Mouse (Mus musculus): Measurements from ENCODE around the gene Rpusd4.
A peak's percentile ranks its signal among the peaks of the same experiment; 100 is the strongest.

Gene Rpusd4

DNA sequence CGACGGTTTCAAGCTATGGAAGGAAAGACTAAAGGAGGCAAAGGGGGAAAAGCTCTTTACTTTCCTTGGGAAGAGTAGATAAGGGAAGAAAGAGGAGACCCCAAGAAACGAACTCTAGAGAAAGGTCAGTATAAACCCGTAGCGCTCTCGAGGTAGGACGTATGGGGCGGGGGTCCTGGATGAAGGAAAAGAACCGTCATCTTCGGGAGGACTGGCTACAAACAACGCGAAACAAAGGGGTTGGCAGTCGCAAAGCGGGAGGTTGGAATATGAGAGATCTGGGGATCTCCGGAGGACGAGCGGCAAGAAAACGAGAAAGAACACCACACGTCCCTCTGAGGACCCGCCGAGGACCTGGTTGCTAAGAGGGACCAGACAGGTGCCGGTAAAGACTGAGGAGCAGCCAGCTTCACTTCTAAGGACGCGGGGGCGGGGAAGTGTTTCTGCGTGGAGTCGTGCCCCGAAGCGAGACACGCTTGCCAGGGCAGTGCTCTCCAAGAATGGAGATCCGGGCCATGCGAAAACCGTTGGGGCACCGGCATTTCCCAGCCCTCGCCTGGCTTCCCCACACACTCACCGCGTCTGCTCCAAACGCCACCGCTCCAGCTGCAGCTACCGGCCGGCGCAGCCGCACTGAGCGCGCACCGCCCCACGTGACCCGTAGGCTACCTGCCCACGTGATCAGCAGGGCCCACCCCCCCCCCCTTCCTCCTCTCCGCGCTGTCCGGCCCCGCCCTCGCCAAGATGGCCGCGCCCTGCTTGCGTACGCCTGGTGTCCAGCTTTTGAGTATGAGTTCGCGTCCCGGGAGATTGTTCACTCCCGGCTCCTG lies at the start of gene Rpusd4, which contains the start of gene Fam118b:
TSS of gene Rpusd4 (plus strand) at position 720 of the 830 bp plus-strand sequence.
TSS of gene Fam118b (minus strand) at position 660 of the 830 bp plus-strand sequence.
- peak; percentile 93 for DNase-seq

DNA sequence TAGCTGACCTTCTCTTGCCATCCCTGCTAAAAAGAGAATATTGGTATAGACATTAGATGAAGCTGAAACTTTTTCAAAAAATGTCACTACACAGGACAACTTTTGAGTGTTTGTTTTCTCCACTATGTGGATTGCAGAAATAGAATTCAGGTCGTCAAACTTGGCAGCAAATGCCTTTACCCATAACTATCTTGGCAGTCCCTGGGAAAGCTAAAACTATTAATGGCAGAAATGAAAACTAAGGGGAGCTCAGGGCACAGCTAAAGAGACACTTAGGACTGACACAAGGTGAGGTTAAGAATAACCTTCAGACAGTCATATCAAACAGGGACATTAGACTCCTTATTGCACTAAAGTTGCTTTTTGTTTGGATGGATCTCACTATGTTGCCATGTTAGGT lies 49.7 kb upstream of the Rpusd4 start:
- DNase-seq: no peak

DNA sequence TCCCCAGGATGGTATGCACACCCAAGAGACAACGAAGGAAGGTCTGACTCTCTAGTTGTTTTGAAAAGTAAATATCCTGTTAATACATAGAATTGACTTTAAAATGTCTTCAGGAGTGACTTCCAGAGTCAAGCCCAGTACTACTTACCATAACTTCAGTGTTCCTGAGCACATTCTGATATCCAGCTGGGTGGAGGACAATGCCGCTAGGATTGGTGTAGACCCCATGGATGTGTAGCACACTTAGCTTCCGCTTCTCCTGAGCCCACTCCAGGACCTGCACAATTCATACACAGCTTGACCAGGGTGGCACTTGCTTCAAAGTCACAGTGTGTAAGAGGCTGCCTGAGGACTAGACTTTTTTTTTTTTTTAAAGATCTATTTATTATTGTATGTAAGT lies 44.2 kb upstream of the Rpusd4 start:
- no peak for DNase-seq

DNA sequence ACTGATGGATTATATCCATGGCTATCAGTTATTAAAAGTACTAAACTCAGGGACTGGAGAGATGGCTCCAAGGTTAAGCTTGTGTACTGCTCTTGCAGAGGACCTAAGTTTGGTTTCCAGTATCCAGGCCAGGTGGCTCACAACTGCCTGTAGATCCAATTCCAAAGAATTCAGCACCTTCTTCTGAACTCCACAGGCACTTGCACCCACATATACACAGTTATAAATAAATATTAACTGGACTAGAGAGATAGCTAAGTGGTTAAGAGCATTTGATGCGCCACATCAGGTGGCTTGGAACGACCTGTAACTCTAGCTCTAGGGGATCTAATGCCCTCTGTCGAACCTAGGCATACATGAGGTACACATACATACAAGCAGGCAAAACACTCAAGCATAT lies 39.0 kb upstream of the Rpusd4 start:
- DNase-seq: no peak

DNA sequence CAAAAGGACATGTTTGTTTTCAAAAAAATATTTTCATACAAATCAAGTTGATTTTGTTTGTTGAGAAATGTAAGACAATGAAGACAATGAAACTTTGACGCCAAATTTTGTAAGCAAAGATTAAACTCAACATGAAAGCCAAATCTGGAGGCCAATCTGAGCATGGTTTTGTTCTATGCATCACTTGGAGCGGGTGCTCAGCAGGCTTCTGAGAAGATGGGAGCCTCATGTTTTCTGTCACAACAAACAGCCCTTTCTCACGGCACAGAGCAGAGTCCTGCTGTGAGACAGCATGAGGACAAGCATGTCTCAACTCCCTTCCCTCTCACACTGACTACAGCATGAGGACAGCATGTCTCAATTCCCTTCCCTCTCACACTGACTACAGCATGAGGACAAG lies 31.7 kb upstream of the Rpusd4 start:
- DNase-seq: no peak

DNA sequence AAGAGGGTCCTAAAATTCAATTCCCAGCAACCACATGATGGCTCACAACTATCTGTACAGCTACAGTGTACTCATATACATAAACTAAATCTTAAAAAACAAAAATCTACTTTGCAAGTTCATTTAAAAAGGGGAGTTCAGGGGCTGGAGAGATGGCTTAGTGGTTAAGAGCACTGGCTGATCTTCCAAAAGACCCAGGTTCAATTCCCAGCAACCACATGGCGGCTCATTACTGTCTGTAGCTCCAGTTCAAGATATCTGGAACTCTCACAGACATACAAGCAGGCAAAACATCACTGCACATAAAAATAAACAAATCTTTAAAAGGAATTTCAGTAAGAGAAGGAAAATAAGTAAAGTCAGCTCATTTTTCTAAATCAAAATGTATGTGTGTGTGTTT lies 29.3 kb upstream of the Rpusd4 start:
- DNase-seq: no peak

DNA sequence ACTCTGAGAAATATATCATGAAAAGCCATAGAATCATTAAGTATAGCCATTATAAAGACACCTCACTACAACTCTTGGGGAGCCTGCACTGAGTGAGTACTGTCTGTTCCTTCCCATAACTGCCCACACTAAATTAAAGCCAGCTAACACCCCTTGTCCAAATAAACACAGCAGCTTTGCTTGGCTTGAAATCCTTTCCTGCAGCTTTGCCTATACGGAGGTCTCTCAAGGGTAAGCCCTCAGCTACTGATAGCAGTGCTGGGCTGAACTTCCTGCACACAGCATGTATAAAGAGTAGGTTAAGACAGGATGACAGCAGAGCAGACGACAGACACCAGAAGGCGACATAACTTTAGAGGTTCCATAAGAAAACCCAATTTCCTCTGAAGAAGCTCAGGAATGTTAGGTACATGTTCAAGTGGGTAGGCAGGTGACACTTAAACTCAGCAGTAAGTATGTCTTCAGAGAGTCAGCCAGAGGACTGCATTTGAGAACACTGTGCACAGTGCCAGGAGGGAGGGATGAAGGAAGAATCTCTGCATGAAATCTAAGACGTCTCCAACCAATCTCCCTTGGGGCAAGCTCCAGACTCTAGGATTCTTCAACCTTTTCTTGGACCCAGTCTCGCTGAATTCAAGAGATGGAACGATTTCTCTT lies 28.6 kb upstream of the Rpusd4 start:
- DNase-seq: no peak

DNA sequence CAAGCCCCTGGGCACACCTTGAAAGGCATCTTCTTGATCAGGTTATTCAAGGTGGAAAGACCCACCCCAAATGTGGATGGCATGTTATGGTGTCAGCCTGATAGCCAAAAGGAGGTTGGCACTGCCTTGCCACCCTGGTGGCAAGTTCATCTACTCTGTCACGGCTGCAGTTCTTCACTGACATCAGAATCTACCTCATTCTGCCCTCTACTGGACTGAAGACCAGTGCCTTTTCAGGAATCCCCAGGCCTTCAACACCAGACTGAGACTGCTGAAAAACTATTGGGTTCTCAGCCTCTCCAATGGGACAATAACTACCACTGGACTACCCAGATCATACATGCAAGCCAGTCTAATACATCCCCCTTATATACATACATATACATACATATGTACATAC lies 27.9 kb upstream of the Rpusd4 start:
- DNase-seq: no peak

DNA sequence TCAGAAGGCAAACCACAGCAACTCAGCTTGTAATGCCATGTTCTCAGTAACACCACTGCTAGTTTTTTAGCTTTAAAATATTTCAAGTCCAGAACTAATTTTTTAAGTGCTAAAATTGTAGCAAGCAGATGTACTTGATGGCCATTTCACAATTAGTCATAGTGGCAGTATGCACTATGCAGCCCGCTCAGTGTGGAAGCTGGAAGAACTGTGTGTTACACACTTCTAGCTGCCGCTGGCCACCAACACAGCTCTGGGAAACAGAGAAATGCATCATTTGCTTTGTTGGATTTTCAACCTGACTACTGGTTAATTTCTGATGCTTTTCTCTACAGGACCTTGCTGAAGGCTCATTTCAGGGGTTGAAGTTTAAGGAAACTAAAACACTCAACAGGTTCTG lies 20.3 kb upstream of the Rpusd4 start:
- DNase-seq: no peak

DNA sequence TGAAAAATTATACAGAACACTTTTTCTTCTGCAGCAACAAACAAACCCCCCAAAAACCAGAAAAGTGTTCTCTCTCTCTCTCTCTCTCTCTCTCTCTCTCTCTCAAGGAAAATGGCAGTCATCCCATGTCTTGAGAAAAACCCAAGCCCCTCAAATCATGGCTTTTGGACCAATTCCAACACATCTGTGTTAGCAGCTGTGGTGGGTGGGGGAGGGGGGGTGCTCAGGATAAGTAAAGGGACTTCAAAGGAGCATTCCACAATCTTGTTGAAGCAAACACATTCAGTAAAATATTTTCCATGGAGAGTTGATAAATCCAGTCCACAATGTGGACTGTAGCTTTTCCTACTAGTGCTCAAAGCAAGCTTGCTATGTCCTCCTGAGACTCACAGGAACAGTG lies 18.2 kb upstream of the Rpusd4 start:
- no peak for DNase-seq

DNA sequence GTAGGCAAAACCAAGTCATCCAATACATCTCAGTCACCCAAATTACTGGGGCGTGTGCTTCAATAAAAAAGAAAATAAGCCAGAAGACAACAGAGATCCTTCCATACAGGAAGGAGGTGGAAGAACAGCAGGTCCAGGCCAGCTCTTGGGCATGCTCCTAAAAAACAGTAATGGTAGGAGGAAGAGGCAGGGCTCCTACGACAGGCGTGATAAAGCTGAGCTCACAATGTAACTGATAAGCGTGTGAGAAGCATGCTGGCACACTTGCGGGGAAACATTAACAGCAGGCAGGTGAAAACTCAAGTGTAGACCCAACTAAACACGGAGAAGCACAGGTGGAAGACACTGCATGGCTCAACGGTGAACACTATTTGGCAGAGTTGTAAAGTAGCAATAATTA lies 10.3 kb upstream of the Rpusd4 start:
- DNase-seq: no peak

DNA sequence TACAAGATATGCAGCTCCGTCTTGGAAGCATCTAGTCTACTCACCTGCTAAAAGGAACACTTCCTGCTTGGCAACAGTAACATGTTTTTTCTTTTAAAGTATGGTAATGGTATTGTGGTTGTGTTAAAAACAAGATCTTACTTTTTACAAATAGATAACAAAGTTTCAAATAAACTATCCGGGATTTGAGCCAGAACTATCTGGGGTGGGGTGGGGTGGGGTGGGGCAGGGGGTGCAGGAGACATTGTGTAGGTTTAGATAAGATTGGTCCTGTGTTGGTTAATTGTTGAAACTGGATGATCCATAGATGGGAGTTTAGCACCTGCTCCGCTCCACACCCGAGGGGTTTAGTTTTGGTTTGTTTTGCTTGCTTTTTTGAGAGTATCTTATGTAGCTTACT lies 5.2 kb upstream of the Rpusd4 start:
- DNase-seq: no peak

DNA sequence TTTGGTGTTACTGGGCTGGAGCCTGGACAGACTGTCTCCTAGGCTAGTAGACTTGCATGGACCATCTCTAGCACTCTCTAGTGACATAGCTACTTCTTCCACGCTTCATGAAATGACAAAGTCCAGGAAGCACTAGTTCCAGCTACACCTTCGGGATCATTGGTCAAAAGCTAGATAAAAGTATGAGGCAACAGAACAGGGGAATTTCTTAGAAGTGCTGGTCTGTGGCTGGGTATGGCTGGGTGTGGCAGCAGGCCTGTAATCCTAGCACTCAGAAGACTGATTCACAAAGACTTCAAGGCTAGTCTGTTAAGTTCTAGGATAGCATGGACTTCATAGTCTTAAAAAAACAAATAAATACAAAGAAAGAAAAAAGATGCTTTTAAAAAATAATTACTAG lies 4.2 kb upstream of the Rpusd4 start:
- DNase-seq: no peak

DNA sequence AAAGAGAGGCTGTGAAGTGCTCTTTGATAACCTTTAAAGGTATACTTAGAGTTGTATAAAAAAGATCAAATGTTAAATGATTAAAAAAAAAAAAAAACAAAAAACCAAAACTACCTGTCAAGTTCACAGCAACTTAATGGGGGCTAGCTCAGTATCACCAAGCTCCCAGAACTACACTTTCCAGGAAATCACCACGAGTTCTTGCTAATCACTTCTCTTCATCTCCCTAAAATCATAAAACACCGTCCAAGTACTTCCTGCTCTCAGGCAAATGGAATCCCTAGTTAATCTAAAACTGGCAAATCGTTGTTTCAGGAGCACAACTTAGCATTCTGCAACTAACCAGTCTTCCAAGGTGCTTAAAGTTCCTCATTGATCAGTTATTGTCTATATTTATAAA lies 3.2 kb upstream of the Rpusd4 start:
- DNase-seq: no peak

DNA sequence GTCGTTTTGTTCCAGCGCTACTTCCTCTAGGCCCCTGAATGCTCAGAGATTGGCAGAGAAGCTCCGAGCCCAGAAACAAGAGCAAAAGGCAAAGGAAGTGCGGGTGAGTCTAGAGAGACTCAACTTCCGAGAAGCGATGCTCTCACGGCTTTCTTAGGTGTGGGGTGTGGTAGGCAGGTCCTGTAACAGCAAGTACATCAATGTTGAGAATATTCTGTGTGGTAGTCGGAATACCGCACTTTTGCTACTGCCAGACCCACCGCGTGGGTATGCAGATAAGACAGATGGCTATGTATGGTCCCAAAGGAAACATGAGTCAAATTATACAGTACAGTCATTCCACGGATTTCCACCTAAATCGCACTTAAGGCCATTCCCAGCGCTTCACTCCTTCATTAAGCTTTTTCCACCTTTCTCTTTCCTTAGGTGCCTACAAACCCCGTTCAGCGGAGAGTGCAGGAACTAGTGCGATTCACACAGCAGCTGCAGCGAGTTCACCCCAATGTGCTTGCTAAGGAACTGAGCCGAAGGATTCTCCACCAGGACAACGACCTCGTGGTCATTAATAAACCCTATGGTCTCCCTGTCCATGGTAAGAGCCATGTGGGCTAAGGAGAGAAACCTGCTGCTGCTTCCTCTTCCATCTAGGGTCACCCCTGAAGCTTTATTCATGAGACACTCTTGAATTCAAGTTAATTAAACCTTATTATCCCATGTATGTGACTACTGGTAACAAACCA lies 481 bp downstream of the Rpusd4 start:
- peak; percentile 29 for DNase-seq

DNA sequence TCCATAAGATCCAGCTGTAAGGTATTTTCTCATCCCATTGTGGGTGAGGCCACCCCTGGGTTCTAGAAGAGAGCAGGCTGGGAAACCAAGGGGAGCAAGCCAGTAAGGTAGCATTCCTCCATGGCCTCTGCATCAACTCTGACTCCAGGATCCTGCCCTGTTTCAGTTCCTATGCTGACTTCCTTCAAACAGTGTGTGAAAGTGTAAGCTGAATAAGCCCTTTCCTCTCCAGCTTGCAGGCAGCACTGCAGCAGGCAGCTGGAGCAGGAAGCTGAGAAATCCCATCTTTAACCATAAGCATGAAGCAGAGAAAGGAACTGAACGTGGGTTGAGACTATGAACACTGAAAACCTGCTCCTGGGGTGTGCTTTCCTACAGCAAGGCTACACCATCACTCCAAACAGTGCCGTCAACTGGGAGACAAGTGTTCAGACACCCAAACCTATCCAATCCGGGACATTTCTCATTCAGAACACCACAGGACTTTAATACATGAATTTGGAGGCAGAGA lies 10.2 kb downstream of the Rpusd4 start:
- DNase-seq: no peak

DNA sequence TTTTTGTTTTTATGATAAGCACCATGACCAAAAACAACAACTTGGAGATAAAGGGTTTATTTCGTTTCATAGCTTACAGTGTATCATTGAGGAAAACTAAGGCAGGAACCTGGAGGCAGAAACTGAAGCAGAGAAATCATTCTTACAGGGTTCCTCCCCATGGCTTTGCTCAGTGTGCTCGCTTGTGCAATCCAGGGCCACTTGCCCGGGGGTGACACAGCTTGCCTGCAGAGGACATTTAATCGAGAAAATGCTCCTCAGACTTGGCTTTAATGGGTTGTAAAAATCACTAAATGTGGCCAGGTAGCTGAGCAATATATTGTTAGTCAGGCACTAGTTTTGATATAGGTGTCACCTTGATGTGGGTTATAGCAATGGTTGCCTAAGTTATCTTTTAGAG lies 10.8 kb downstream of the Rpusd4 start:
- no peak for DNase-seq

DNA sequence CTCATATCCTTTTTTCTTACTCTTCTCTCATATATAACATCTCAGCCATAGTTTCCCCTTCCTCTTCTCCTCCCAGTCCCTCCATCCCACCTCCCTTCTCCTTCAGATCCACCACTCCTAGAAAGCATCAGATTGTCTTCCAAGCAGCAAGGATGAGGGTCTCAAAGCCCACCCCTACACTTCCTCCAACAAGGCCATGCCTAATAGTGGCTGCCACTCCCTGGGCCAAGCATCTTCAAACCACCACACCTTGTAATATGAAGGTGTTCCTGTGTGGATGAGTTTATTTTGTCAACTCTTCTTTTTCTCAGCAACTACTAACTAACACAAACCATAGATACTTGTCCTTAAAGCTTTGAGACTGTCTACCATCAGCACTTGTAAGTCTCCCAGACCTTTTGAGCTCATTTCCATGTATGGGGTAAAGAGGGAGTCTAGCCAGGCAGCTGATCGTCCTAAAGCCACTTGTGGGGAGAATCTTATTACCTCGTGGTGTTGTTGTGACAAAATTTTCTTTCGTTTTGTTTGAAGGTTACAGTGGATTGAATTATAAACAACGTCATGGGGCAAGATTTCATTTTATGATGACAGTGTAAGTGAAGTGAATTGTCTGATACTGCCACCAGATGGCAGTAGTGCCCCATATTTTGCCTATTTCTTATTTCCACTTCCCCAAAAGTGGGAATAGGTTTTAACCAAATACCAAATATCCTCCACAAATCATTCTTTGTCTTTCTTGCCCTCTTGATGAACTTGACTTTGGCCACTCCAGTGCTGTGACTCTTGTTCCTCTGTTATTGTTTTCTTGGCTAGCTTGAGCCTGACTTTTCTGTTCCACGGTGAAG lies 14.6 kb downstream of the Rpusd4 start:
- peak; percentile 65 for DNase-seq

DNA sequence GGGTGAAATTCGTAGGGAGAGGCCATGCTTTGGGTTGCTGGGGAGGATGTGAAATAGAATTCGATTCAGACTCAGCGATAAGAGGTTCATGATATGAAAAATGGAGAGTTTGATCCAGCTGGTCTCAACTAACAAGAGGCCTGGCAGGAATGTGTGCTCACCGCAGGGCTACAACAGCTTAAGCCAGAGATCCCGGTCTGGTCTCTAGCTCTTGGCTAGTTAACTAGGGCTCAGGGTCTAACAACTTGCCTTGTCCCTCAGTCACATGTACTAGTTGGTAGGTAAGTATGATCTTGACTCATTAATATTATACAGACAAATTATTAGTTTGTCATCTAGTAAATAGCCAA lies 15.2 kb downstream of the Rpusd4 start:
- no peak for DNase-seq

DNA sequence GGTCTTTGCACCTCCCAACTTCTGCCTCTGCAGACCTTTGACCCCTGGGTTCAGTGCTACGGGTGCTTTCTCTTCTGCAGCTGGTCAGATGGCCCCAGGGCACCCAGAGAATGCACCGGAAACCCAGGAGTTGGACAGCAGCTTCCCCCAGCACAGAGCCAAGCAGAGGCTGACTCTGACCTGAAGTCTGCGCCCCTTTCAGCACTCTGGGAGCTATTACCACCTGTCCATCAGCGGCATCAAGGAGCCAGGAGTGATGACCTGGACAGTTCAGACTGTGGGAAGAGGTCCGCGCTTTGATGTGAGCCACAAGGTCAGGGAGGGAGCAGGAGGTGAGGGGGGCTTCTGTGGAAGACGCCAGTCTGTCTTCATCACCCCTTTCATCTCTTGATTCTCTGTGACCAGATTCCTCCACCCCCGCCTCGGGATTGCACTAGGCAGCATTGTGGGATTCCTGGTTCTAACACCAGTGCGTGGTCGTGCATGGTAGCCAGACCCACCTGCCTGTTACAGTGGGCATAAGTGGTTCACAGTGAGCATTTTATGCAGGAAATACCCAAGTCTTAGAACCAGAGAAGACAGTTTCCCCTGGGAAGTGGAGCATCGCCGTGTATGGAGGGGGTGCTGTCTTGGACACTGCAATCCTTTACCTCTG lies 15.9 kb downstream of the Rpusd4 start:
- no peak for DNase-seq

DNA sequence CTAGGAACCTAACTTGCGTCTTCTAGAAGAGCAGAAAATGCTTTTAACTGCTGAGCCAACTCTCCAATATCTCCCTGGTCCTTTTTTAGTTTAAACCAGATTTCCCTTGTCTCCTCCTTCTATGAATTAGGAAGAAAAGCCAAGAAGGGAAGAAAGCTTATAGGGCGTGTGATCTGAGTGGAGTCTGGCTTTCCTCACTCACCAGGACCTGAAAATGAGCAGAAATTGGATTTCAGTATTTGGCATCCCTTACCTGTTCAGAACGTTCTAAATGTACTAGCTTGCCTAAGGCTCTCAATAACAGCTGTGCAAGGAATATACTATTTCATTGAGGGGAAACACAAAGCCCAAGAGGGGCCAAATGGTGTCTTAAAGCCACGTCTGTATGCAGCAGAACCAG lies 16.7 kb downstream of the Rpusd4 start:
- DNase-seq: no peak

DNA sequence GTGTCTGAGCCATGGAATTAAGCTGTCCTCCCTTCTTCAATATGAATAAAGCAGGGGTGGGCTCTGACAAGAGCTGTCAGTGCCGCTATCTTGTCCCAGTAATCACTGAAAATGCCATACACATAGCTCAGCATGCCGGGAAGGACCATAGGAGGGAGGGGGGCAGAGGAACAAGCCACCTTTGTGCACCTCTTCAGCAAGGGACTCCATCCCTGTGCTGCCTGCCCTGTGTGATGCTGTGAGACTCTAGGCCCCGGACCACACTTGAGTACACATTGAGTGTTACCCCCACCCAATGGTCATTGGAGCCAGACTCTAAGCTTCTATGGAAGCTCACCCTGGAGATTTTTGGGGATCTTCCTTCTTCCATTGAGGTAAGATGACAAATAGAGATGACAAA lies 18.7 kb downstream of the Rpusd4 start:
- no peak for DNase-seq

All from cerebellum, adult 9-11 months (tissue).